Mouse (Mus musculus) splenic B cell, adult 2 months (primary cell): ENCODE data around the gene Trpc5os.

Experiments used
- DNase-seq: peaks from one replicate; pipeline ENCODE4 v3.0.0-alpha.2; 2011; ENCODE audit warnings: low read depth, low spot score
- H3K27me3 ChIP-seq: 2 replicates; pipeline ENCODE4 v1.6.1; 2012; ENCODE audit warnings: mild to moderate bottlenecking, low read length, moderate library complexity, mixed read lengths; ENCODE audit not compliant: control insufficient read depth, poor library complexity, insufficient read depth, severe bottlenecking
- H3K36me3 ChIP-seq: 2 replicates; pipeline ENCODE4 v1.6.1; 2012; ENCODE audit warnings: mild to moderate bottlenecking, low read length, moderate library complexity, mixed read lengths; ENCODE audit not compliant: control insufficient read depth, poor library complexity, insufficient read depth, severe bottlenecking

Gene Trpc5os

GRCm38 (mm10) chrX:144456281-144456680 lies at the start of gene Trpc5os:
Trpc5os (plus strand) TSS chrX:144456581.
- Histone ChIP-seq H3K36me3 (no peaks in the 10 kb centered on the region), H3K27me3 (no peaks in the 10 kb centered on the region)
- no peak for DNase-seq

- no peak for DNase-seq
- no peaks in the 10 kb centered on the region for H3K27me3 ChIP-seq
These were observed 48.3 kb upstream of the Trpc5os start for GRCm38 (mm10) chrX:144408036-144408435.

GRCm38 (mm10) chrX:144420259-144420658 lies 36.1 kb upstream of the Trpc5os start:
- Histone ChIP-seq H3K27me3 (no peaks in the 10 kb centered on the region), H3K36me3 (no peaks in the 10 kb centered on the region)
- DNase-seq, result no peak

More at GRCm38 (mm10) chrX:144408036-144408435, 48.3 kb upstream of the Trpc5os start:
- no peaks in the 10 kb centered on the region for H3K36me3 ChIP-seq

GRCm38 (mm10) chrX:144421091-144421490 lies 35.3 kb upstream of the Trpc5os start:
- Histone ChIP-seq H3K36me3 (no peaks in the 10 kb centered on the region), H3K27me3 (no peaks in the 10 kb centered on the region)
- no peak for DNase-seq

GRCm38 (mm10) chrX:144423848-144424247 lies 32.5 kb upstream of the Trpc5os start:
- no peaks in the 10 kb centered on the region for H3K27me3 ChIP-seq
- no peaks in the 10 kb centered on the region for H3K36me3 ChIP-seq
- DNase-seq, result no peak

GRCm38 (mm10) chrX:144464416-144464815 lies 8.0 kb downstream of the Trpc5os start:
- DNase-seq, result no peak
- Histone ChIP-seq H3K27me3 (no peaks in the 10 kb centered on the region), H3K36me3 (no peaks in the 10 kb centered on the region)

- Histone ChIP-seq H3K27me3 (no peaks in the 10 kb centered on the region), H3K36me3 (no peaks in the 10 kb centered on the region)
- no peak for DNase-seq
These were observed 35.0 kb downstream of the Trpc5os start for GRCm38 (mm10) chrX:144491394-144491793.

GRCm38 (mm10) chrX:144523239-144523638 lies 66.9 kb downstream of the Trpc5os start:
- no peaks in the 10 kb centered on the region for H3K36me3 ChIP-seq
- H3K27me3 ChIP-seq, result no peaks in the 10 kb centered on the region
- DNase-seq, result no peak

- peak; percentile 84 for DNase-seq
- Histone ChIP-seq H3K36me3 (no peaks in the 10 kb centered on the region), H3K27me3 (no peaks in the 10 kb centered on the region)
These were observed 69.7 kb downstream of the Trpc5os start for GRCm38 (mm10) chrX:144526042-144526441.
